Mouse (Mus musculus): ENCODE measurements around the gene Cdh26. TPM values are rescaled to one million over a fixed set of nuclear protein-coding genes. Genes with fewer than 3 reads are reported as not detected.

Cdh26 gene
- polyA plus RNA-seq, 1 experiment from 2014 or later = 0.16 TPM

GRCm38 (mm10) chr2:178450236-178450635 is 19.9 kb downstream of the Cdh26 start:
- Histone ChIP-seq H3K4me1 (replicated peaks) (peaks cover 3% of the 10 kb centered on the region), H3K9me3 (no peaks in the 10 kb centered on the region), H3K27ac (no peak overlapping the region), H3K9ac (no peak overlapping the region), H3K4me3 (no peak overlapping the region), H3K4me2 (no peak overlapping the region), H3K27me3 (no peaks in the 10 kb centered on the region), H3K36me3 (no peaks in the 10 kb centered on the region)
- ATAC-seq (ENCODE audit: low FRiP score) = no peak
- 17% methylated on average over 2 of the region's 2 CpGs for WGBS

GRCm38 (mm10) chr2:178450961-178451360 is 20.6 kb downstream of the Cdh26 start:
- Histone ChIP-seq H3K36me3 (no peaks in the 10 kb centered on the region), H3K4me2 (no peak overlapping the region), H3K4me3 (no peak overlapping the region), H3K4me1 (replicated peaks) (peaks cover 8% of the 10 kb centered on the region), H3K9me3 (no peaks in the 10 kb centered on the region), H3K27me3 (no peaks in the 10 kb centered on the region), H3K27ac (no peak overlapping the region), H3K9ac (no peak overlapping the region)
- ATAC-seq (ENCODE audit: low FRiP score) = no peak
- 69% methylated on average over 10 of the region's 10 CpGs for WGBS

GRCm38 (mm10) chr2:178454664-178455516 is 24.6 kb downstream of the Cdh26 start:
- Histone ChIP-seq H3K4me1 (replicated peaks) (peaks cover 8% of the 10 kb centered on the region), H3K4me3 (no peak overlapping the region), H3K9ac (no peak overlapping the region), H3K4me2 (peak overlapping the region; percentile 23), H3K9me3 (no peaks in the 10 kb centered on the region), H3K36me3 (no peaks in the 10 kb centered on the region), H3K27me3 (no peaks in the 10 kb centered on the region), H3K27ac (peak overlapping the region; percentile 73)
- ATAC-seq (ENCODE audit: low FRiP score) = peak; percentile 69
- WGBS = 37% methylated on average over 17 of the region's 17 CpGs

GRCm38 (mm10) chr2:178457414-178457813 is 27.1 kb downstream of the Cdh26 start:
- Histone ChIP-seq H3K27me3 (no peaks in the 10 kb centered on the region), H3K36me3 (no peaks in the 10 kb centered on the region), H3K4me2 (no peak overlapping the region), H3K4me1 (replicated peaks) (peaks cover 8% of the 10 kb centered on the region), H3K9me3 (no peaks in the 10 kb centered on the region), H3K27ac (no peak overlapping the region), H3K4me3 (no peak overlapping the region), H3K9ac (no peak overlapping the region)
- 97% methylated on average over 6 of the region's 6 CpGs for WGBS
- no peak for ATAC-seq (ENCODE audit: low FRiP score)

- no peaks in the 10 kb centered on the region for H3K27me3 ChIP-seq
- no peaks in the 10 kb centered on the region for H3K9me3 ChIP-seq
- H3K36me3 ChIP-seq = no peaks in the 10 kb centered on the region
- H3K4me1 ChIP-seq (replicated peaks) = peaks cover 3% of the 10 kb centered on the region
- WGBS = 64% methylated on average over 5 of the region's 5 CpGs
- no peak for ATAC-seq (ENCODE audit: low FRiP score)
- no peak overlapping the region for H3K4me3 ChIP-seq
- H3K4me2 ChIP-seq = no peak overlapping the region
- no peak overlapping the region for H3K27ac ChIP-seq
- no peak overlapping the region for H3K9ac ChIP-seq
These were observed 30.0 kb downstream of the Cdh26 start for GRCm38 (mm10) chr2:178460353-178460752.

- Histone ChIP-seq H3K4me3 (no peak overlapping the region), H3K9me3 (no peaks in the 10 kb centered on the region), H3K27ac (no peak overlapping the region), H3K4me2 (no peak overlapping the region), H3K4me1 (replicated peaks) (peaks cover 20% of the 10 kb centered on the region), H3K27me3 (0 out of 2 replicates have a peak, but pooled peaks cover 2% of the 10 kb centered on the region), H3K36me3 (no peaks in the 10 kb centered on the region), H3K9ac (no peak overlapping the region)
- 80% methylated on average over 17 of the region's 17 CpGs for WGBS
- ATAC-seq (ENCODE audit: low FRiP score) = 0 out of 2 replicates have a peak, but pooled peaks have one; percentile 34
These were observed 41.5 kb downstream of the Cdh26 start for GRCm38 (mm10) chr2:178471546-178472480.

- ATAC-seq (ENCODE audit: low FRiP score) = no peak
- H3K4me2 ChIP-seq = no peak overlapping the region
- 0 out of 2 replicates have a peak, but pooled peaks cover 2% of the 10 kb centered on the region for H3K27me3 ChIP-seq
- H3K4me3 ChIP-seq = no peak overlapping the region
- no peak overlapping the region for H3K27ac ChIP-seq
- H3K36me3 ChIP-seq = no peaks in the 10 kb centered on the region
- H3K4me1 ChIP-seq (replicated peaks) = peaks cover 11% of the 10 kb centered on the region
- H3K9ac ChIP-seq = no peak overlapping the region
- H3K9me3 ChIP-seq = no peaks in the 10 kb centered on the region
- 66% methylated on average over 10 of the region's 10 CpGs for WGBS
These were observed 43.6 kb downstream of the Cdh26 start for GRCm38 (mm10) chr2:178473916-178474315.

- no peak for ATAC-seq (ENCODE audit: low FRiP score)
- Histone ChIP-seq H3K4me1 (replicated peaks) (peaks cover 3% of the 10 kb centered on the region), H3K9ac (no peak overlapping the region), H3K27ac (no peak overlapping the region), H3K4me3 (no peak overlapping the region), H3K4me2 (no peak overlapping the region), H3K9me3 (no peaks in the 10 kb centered on the region), H3K36me3 (no peaks in the 10 kb centered on the region), H3K27me3 (no peaks in the 10 kb centered on the region)
- 74% methylated on average over 2 of the region's 2 CpGs for WGBS
These were observed 46.9 kb downstream of the Cdh26 start for GRCm38 (mm10) chr2:178477228-178477627.

GRCm38 (mm10) chr2:178479011-178479410 is 48.7 kb downstream of the Cdh26 start:
- Histone ChIP-seq H3K4me2 (no peak overlapping the region), H3K36me3 (no peaks in the 10 kb centered on the region), H3K4me1 (replicated peaks) (peaks cover 4% of the 10 kb centered on the region; the same call in 1 of the 2 replicates), H3K27ac (no peak overlapping the region), H3K9ac (no peak overlapping the region), H3K9me3 (no peaks in the 10 kb centered on the region), H3K4me3 (no peak overlapping the region), H3K27me3 (no peaks in the 10 kb centered on the region)
- no peak for ATAC-seq (ENCODE audit: low FRiP score)
- WGBS = 88% methylated on average over 2 of the region's 2 CpGs

GRCm38 (mm10) chr2:178480932-178481331 is 50.6 kb downstream of the Cdh26 start:
- no peak overlapping the region for H3K9ac ChIP-seq
- no peak for ATAC-seq (ENCODE audit: low FRiP score)
- H3K4me1 ChIP-seq (replicated peaks) = peaks cover 4% of the 10 kb centered on the region; the same call in 1 of the 2 replicates
- H3K4me3 ChIP-seq = no peak overlapping the region
- no peak overlapping the region for H3K4me2 ChIP-seq
- no peak overlapping the region for H3K27ac ChIP-seq
- no peaks in the 10 kb centered on the region for H3K36me3 ChIP-seq
- no peaks in the 10 kb centered on the region for H3K9me3 ChIP-seq
- 89% methylated on average over 2 of the region's 2 CpGs for WGBS
- no peaks in the 10 kb centered on the region for H3K27me3 ChIP-seq

GRCm38 (mm10) chr2:178483462-178483861 is 53.1 kb downstream of the Cdh26 start:
- H3K9me3 ChIP-seq = peaks cover 5% of the 10 kb centered on the region; the same call in 1 of the 2 replicates
- no peaks in the 10 kb centered on the region for H3K27me3 ChIP-seq
- H3K36me3 ChIP-seq = no peaks in the 10 kb centered on the region
- no peak overlapping the region for H3K4me2 ChIP-seq
- no peak overlapping the region for H3K4me3 ChIP-seq
- H3K9ac ChIP-seq = no peak overlapping the region
- 55% methylated on average over 10 of the region's 10 CpGs for whole genome bisulfite sequencing
- no peak for ATAC-seq (ENCODE audit: low FRiP score)
- no peak overlapping the region for H3K27ac ChIP-seq
- peaks cover 4% of the 10 kb centered on the region; the same call in 1 of the 2 replicates for H3K4me1 ChIP-seq (replicated peaks)

GRCm38 (mm10) chr2:178488276-178488675 is 57.9 kb downstream of the Cdh26 start:
- Histone ChIP-seq H3K27me3 (no peaks in the 10 kb centered on the region), H3K27ac (no peak overlapping the region), H3K4me3 (no peak overlapping the region), H3K9ac (no peak overlapping the region), H3K4me1 (replicated peaks) (peaks cover 13% of the 10 kb centered on the region; the same call in 1 of the 2 replicates), H3K9me3 (peaks cover 5% of the 10 kb centered on the region; the same call in 1 of the 2 replicates), H3K4me2 (no peak overlapping the region), H3K36me3 (no peaks in the 10 kb centered on the region)
- no peak for ATAC-seq (ENCODE audit: low FRiP score)
- WGBS = 79% methylated on average over 4 of the region's 4 CpGs
